Comparison of ENCODE assay signal across 23 mouse cellular contexts in the genomic region with DNA sequence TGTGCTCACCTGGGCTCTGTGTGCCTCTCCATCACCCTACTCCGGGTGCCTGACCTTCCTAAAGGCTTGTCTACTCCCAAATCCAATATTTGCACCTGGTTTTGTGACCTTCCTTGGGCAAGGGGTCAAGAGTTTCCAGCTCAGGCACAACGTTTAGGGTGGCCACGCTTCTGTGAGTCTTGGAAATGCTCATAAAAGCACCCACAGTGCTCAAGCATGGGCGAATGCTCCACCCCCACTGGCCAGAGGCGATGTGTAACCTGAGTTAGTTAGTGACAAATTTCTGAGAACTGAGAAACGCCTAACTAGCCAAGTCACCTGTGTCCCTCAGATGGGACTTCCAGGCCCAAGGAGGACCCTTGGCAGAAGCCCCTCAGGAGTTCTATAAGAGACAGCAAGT. TPM values are rescaled to one million over a fixed set of nuclear protein-coding genes. Genes with fewer than 3 reads are reported as not detected.
DNase-seq lines count a peak whose midpoint lies in the region; ATAC-seq and TF ChIP-seq lines count a peak whose summit lies in the region.
"Had no signal": no experiment of that assay in that cellular context is flagged by ENCODE, and none has a peak within 500 bp of the region (broad histone marks: within the 10 kb centered on the region; RNA-seq: fewer than 3 reads in every experiment).

No protein-coding gene starts in this region.

- H3K4me1 ChIP-seq in kidney, embryonic 15.5 days: peaks cover 9% of the 10 kb centered on the region
- H3K4me1 ChIP-seq: embryonic facial prominence, embryonic 10.5 days; forebrain, embryonic 10.5 days; heart, embryonic 13.5 days had no signal

- H3K27ac ChIP-seq in kidney, embryonic 15.5 days: peak overlapping the region; percentile 79
- H3K27ac ChIP-seq in left cerebral cortex, adult 2 months: no peak overlapping the region
- H3K27ac ChIP-seq: embryonic facial prominence, embryonic 10.5 days; forebrain, embryonic 10.5 days; gastrocnemius, adult 2 months; heart, embryonic 13.5 days had no signal

- TF ChIP-seq CTCF in left cerebral cortex, adult 2 months (IDR thresholded peaks at IDR 0.05): no peak

- intact Hi-C loops in heart, postnatal 36 days (cut with DNase I): no loop called here
- intact Hi-C loops in left cerebral cortex, adult 2 months (cut with DNase I): no loop called here

- H3K9me3 ChIP-seq in kidney, embryonic 15.5 days (replicated peaks): no peaks in the 10 kb centered on the region
- H3K9me3 ChIP-seq: embryonic facial prominence, embryonic 10.5 days; forebrain, embryonic 10.5 days; G1E; heart, embryonic 13.5 days had no signal

- peak; percentile 90 for ATAC-seq in kidney, embryonic 15.5 days (replicated peaks; ENCODE audit: low FRiP score)
- ATAC-seq: CD4-positive, CD25-positive, alpha-beta regulatory T cell, adult 4 months; forebrain, embryonic 14.5 days had no signal

- 44% methylated on average over 6 of the region's 6 CpGs for WGBS in kidney, embryonic 15.5 days

- no peak overlapping the region for H3K9ac ChIP-seq in kidney, embryonic 15.5 days
- H3K9ac ChIP-seq: heart, embryonic 13.5 days had no signal

- H3K4me2 ChIP-seq in kidney, embryonic 15.5 days: no peak overlapping the region
- H3K4me2 ChIP-seq: heart, embryonic 13.5 days had no signal

- no peak overlapping the region for H3K4me3 ChIP-seq in kidney, embryonic 15.5 days (replicated peaks)
- no peak overlapping the region for H3K4me3 ChIP-seq in left cerebral cortex, adult 2 months
- H3K4me3 ChIP-seq: embryonic facial prominence, embryonic 10.5 days; forebrain, embryonic 10.5 days; gastrocnemius, adult 2 months; heart, embryonic 13.5 days had no signal

- H3K36me3 ChIP-seq in kidney, embryonic 15.5 days: 0 out of 2 replicates have a peak, but pooled peaks cover 4% of the 10 kb centered on the region
- H3K36me3 ChIP-seq: embryonic facial prominence, embryonic 10.5 days; forebrain, embryonic 10.5 days; G1E; heart, embryonic 13.5 days had no signal

- no peaks in the 10 kb centered on the region for H3K27me3 ChIP-seq in kidney, embryonic 15.5 days

- DNase-seq in urinary bladder, adult 2 months (ENCODE audit: low spot score): peak; percentile 16
- no peak for DNase-seq in urinary bladder, postnatal 14 days (ENCODE audit: low spot score)
- DNase-seq in kidney, postnatal 14 days: peak; percentile 84
- DNase-seq in left cerebral cortex, adult 18-20 months (ENCODE audit: low spot score in 2 of 2): no peak
- no peak for DNase-seq in layer of hippocampus, adult 18-20 months (ENCODE audit: low spot score in 2 of 2)
- DNase-seq in heart, postnatal 36 days: no peak
- DNase-seq in left cerebral cortex, adult 2 months (ENCODE audit: extremely low spot score in 1 of 2, low spot score in 2 of 2): no peak
- DNase-seq: adrenal gland, adult 8-10 months; adrenal gland, postnatal 36 days; B cell, adult 2 months; cerebellum, adult 2 months; cerebellum, postnatal 10 days; gastrocnemius, adult 2 months; gastrocnemius, postnatal 25 days; heart, postnatal 4 days had no signal

RNA-seq across cellular contexts. Expression of a gene that starts 20.9 kb away (rescaled TPM):
- polyA plus RNA-seq in urinary bladder, adult 2 months (2012; rRNA removed): 113 and 133 TPM in 2 replicates
- polyA plus RNA-seq in kidney, embryonic 15.5 days (2015; fragmentation: Nextera tagmentation; extraction: Ambion mirVana): 38.4 and 47.3 TPM in 2 replicates
- total RNA-seq in left cerebral cortex, adult 18-20 months (2021): 10 to 100 TPM; 33.9 to 52.2 TPM
- 10 to 100 TPM; 79.8 to 96.3 TPM for total RNA-seq in layer of hippocampus, adult 18-20 months (2021)
- total RNA-seq in heart, postnatal 36 days (2021): 1 to 10 TPM; 5.4 to 9.3 TPM
- 10 to 100 TPM; 59.8 to 65.0 TPM for total RNA-seq in left cerebral cortex, adult 2 months (2021)
- total RNA-seq: G1E; granulocyte monocyte progenitor cell, adult 5-6 weeks had no signal
- polyA plus RNA-seq: CD4-positive, CD25-positive, alpha-beta regulatory T cell, adult 4 months; G1E had no signal

RNA-seq across cellular contexts. Expression of a gene that starts 48.6 kb away (rescaled TPM):
- polyA plus RNA-seq in urinary bladder, adult 2 months (2012; rRNA removed): 57.9 and 68.3 TPM in 2 replicates
- 150 and 161 TPM in 2 replicates for polyA plus RNA-seq in kidney, embryonic 15.5 days (2015; fragmentation: Nextera tagmentation; extraction: Ambion mirVana)
- 10 to 100 TPM; 83.1 to 91.3 TPM for total RNA-seq in left cerebral cortex, adult 18-20 months (2021)
- total RNA-seq in layer of hippocampus, adult 18-20 months (2021): 10 to 100 TPM; 82.9 to 94.5 TPM
- 10 to 100 TPM; 95.9 to 98.5 TPM for total RNA-seq in heart, postnatal 36 days (2021)
- total RNA-seq in left cerebral cortex, adult 2 months (2021): 10 to 100 TPM; 82.1 to 94.5 TPM

RNA-seq across cellular contexts. Expression of a gene that starts 48.7 kb away (rescaled TPM):
- 5.5 and 5.9 TPM in 2 replicates for polyA plus RNA-seq in urinary bladder, adult 2 months (2012; rRNA removed)
- 4.5 and 5.1 TPM in 2 replicates for polyA plus RNA-seq in kidney, embryonic 15.5 days (2015; fragmentation: Nextera tagmentation; extraction: Ambion mirVana)
- 1 to 10 TPM; 7.2 to 7.7 TPM for total RNA-seq in left cerebral cortex, adult 18-20 months (2021)
- total RNA-seq in layer of hippocampus, adult 18-20 months (2021): 1 to 10 TPM; 8.4 to 8.8 TPM
- total RNA-seq in heart, postnatal 36 days (2021): 1 to 10 TPM; 1.3 to 1.6 TPM
- total RNA-seq in left cerebral cortex, adult 2 months (2021): 1 to 10 TPM; 6.3 to 8.1 TPM

Comparison
In these comparisons a context has a peak if more than half of its experiments do, and no peak if none do; other contexts are left out.
1. DNase-seq: peak in urinary bladder, adult 2 months (single experiment) and kidney, postnatal 14 days (single experiment); none in urinary bladder, postnatal 14 days (single experiment), left cerebral cortex, adult 18-20 months (0 of 2), layer of hippocampus, adult 18-20 months (0 of 2), heart, postnatal 36 days (0 of 2) and left cerebral cortex, adult 2 months (0 of 2).